In the genomic region with DNA sequence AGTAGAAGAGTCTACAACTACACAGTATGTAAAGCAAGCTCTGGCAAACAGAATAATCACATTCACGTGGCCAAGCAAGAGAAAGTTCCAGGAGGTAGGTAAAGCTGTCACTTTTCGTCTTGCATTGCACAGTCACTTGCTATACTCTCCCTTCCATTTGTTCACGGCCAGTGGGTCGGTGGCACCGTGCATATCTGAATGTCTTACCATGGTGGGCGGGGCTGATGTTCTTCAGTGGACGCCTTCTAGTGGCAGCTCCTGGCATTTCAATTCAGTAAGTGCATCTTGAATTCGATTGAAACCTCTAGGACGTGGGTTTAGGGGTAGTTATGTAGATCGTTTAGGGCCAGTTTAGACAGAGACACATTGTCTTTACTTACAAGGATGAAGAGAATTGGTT, we compare ENCODE assay signal across 10 mouse cellular contexts.
DNase-seq lines count a peak whose midpoint lies in the region; ATAC-seq and TF ChIP-seq lines count a peak whose summit lies in the region.
"Had no signal": no experiment of that assay in that cellular context is flagged by ENCODE, and none has a peak within 500 bp of the region (broad histone marks: within the 10 kb centered on the region; RNA-seq: fewer than 3 reads in every experiment).

No protein-coding gene starts in this region.

- no peaks in the 10 kb centered on the region for H3K36me3 ChIP-seq in liver, embryonic 14.5 days (replicated peaks; ENCODE audit: control insufficient read depth, insufficient read depth, low read depth)
- H3K36me3 ChIP-seq in embryonic facial prominence, embryonic 13.5 days: no peaks in the 10 kb centered on the region
- H3K36me3 ChIP-seq: forebrain, embryonic 15.5 days had no signal

- H3K4me1 ChIP-seq in liver, embryonic 14.5 days (replicated peaks; ENCODE audit: control insufficient read depth in 2 of 2, insufficient read depth in 2 of 2, low read length in 1 of 2): no peaks in the 10 kb centered on the region
- H3K4me1 ChIP-seq in embryonic facial prominence, embryonic 13.5 days: no peaks in the 10 kb centered on the region
- H3K4me1 ChIP-seq: forebrain, embryonic 15.5 days had no signal

- DNase-seq in liver, embryonic 14.5 days (ENCODE audit: low read depth in 3 of 3, low spot score in 3 of 3): no peak
- no peak for DNase-seq in liver
- DNase-seq in ES-CJ7 (ENCODE audit: low read depth, low spot score): peak; percentile 67
- DNase-seq in thymus, postnatal 4 days: peak; percentile 55
- no peak for DNase-seq in kidney, postnatal 10 days
- no peak for DNase-seq in layer of hippocampus, adult 18-20 months (ENCODE audit: low spot score in 2 of 2)
- DNase-seq: spleen, adult 18-20 months had no signal

- 64% methylated on average over 10 of the region's 10 CpGs for WGBS in liver, embryonic 14.5 days (ENCODE audit: insufficient replicate concordance)
- WGBS in embryonic facial prominence, embryonic 13.5 days: 32% methylated on average over 10 of the region's 10 CpGs

- no peak for TF ChIP-seq EP300 in liver, embryonic 14.5 days (IDR thresholded peaks at IDR 0.05; ENCODE audit: low read depth)

- H3K9ac ChIP-seq in liver, embryonic 14.5 days (replicated peaks): no peak overlapping the region
- no peak overlapping the region for H3K9ac ChIP-seq in embryonic facial prominence, embryonic 13.5 days
- H3K9ac ChIP-seq: forebrain, embryonic 15.5 days had no signal

- TF ChIP-seq CTCF in liver, embryonic 14.5 days (IDR thresholded peaks at IDR 0.05; ENCODE audit: low read depth): peak; percentile 26; the same call in 1 of the 2 replicates

- H3K4me3 ChIP-seq in liver, embryonic 14.5 days (ENCODE audit: insufficient read depth in 1 of 2, low read depth in 2 of 2, low read length in 2 of 2): no peak overlapping the region
- H3K4me3 ChIP-seq in embryonic facial prominence, embryonic 13.5 days: no peak overlapping the region
- H3K4me3 ChIP-seq: forebrain, embryonic 15.5 days had no signal

- no peaks in the 10 kb centered on the region for H3K27me3 ChIP-seq in liver, embryonic 14.5 days (ENCODE audit: control insufficient read depth, insufficient read depth, low read length)
- H3K27me3 ChIP-seq in embryonic facial prominence, embryonic 13.5 days: no peaks in the 10 kb centered on the region
- H3K27me3 ChIP-seq: forebrain, embryonic 15.5 days had no signal

- H3K9me3 ChIP-seq in liver, embryonic 14.5 days (ENCODE audit: control insufficient read depth, low read length): no peaks in the 10 kb centered on the region
- no peaks in the 10 kb centered on the region for H3K9me3 ChIP-seq in embryonic facial prominence, embryonic 13.5 days
- H3K9me3 ChIP-seq: forebrain, embryonic 15.5 days had no signal

- no peak overlapping the region for H3K4me2 ChIP-seq in liver, embryonic 14.5 days (ENCODE audit: low read depth)
- H3K4me2 ChIP-seq in embryonic facial prominence, embryonic 13.5 days: no peak overlapping the region
- H3K4me2 ChIP-seq: forebrain, embryonic 15.5 days had no signal

- ATAC-seq in liver, embryonic 14.5 days (ENCODE audit: insufficient read depth): no peak
- no peak for ATAC-seq in embryonic facial prominence, embryonic 13.5 days (ENCODE audit: insufficient number of reproducible peaks, insufficient read depth, low FRiP score, low TSS enrichment, low read depth)
- ATAC-seq: forebrain, embryonic 15.5 days had no signal

- no peak overlapping the region for H3K27ac ChIP-seq in liver, embryonic 14.5 days
- 0 out of 2 replicates have a peak overlapping the region, but pooled peaks have one; percentile 17 for H3K27ac ChIP-seq in embryonic facial prominence, embryonic 13.5 days
- H3K27ac ChIP-seq: forebrain, embryonic 15.5 days; kidney, postnatal 0 days had no signal

Comparison
In these comparisons a context has a peak if more than half of its experiments do, and no peak if none do; other contexts are left out.
1. DNase-seq: peak in ES-CJ7 (single experiment) and thymus, postnatal 4 days (single experiment); none in liver, embryonic 14.5 days (0 of 3), liver (single experiment), kidney, postnatal 10 days (single experiment) and layer of hippocampus, adult 18-20 months (0 of 2).